Mouse (Mus musculus) erythroblast, embryonic 14.5 days (primary cell): ENCODE data around the gene Blvrb.

Experiments used
- GATA1 ChIP-seq: IDR thresholded peaks from 2 replicates; pipeline ENCODE4 v1.6.1; 2012; ENCODE audit warnings: low read length, inconsistent platforms, mixed read lengths
- TAL1 ChIP-seq: IDR thresholded peaks from 3 replicates; pipeline ENCODE4 v1.6.1; 2012; ENCODE audit warnings: low read length, inconsistent platforms, mixed read lengths

- TF ChIP-seq GATA1 (no peak), TAL1 (no peak)
Observed at GRCm38 (mm10) chr7:27452206-27452770, 4.5 kb downstream of the Blvrb start.
